Mouse (Mus musculus): ENCODE measurements at regions not wholly inside any gene's neighbourhood (a gene's known extent, or its start where the extent isn't known, plus 50 kb on each side); places are given as distances from the start of the nearest gene placed in this dataset.

- TF ChIP-seq CTCF (IDR thresholded peaks at IDR 0.05; ENCODE audit: extremely low read depth, insufficient read length, insufficient replicate concordance, low read depth, low read length) = no peak
- no peak for TF ChIP-seq POLR2A (IDR thresholded peaks at IDR 0.05; ENCODE audit: low read depth, low read length)
These were observed 910.2 kb upstream of the B3galt2 start for GRCm38 (mm10) chr1:142730259-142730658.

Measured in small intestine, adult 2 months (tissue).